Mouse (Mus musculus) heart, adult 2 months (tissue): ENCODE results near the gene Tmub2. TPM values are rescaled to one million over a fixed set of nuclear protein-coding genes. Genes with fewer than 3 reads are reported as not detected.

ENCODE experiments used
- DNase-seq, 2 experiments: peaks; one replicate each; pipeline ENCODE4 v3.0.0; 2021
- H3K27ac ChIP-seq: fragments of 200-600 bp; 2 replicates; pipeline ENCODE4 v1.8.1; 2022
- H3K27me3 ChIP-seq: fragments of 200-500 bp; 2 replicates; pipeline ENCODE4 v1.6.1; 2012; ENCODE audit warnings: mild to moderate bottlenecking, low read length, inconsistent platforms, mixed read lengths; ENCODE audit not compliant: control insufficient read depth, insufficient read depth
- H3K36me3 ChIP-seq: fragments of 200-500 bp; 2 replicates; pipeline ENCODE4 v1.6.1; 2012; ENCODE audit warnings: low read length, inconsistent platforms; ENCODE audit not compliant: control insufficient read depth, insufficient read depth
- H3K4me1 ChIP-seq: fragments of 200-500 bp; 2 replicates; pipeline ENCODE4 v1.6.1; 2011; ENCODE audit warnings: low read length; ENCODE audit not compliant: control insufficient read depth, insufficient read depth
- H3K4me3 ChIP-seq: fragments of 200-600 bp; 2 replicates; pipeline ENCODE4 v1.8.1; 2022
- H3K79me2 ChIP-seq: fragments of 200-500 bp; replicated peaks from 2 replicates; pipeline ENCODE4 v1.6.1; 2012; ENCODE audit warnings: mild to moderate bottlenecking, inconsistent platforms, low read length, moderate library complexity, mixed read lengths; ENCODE audit not compliant: control insufficient read depth, insufficient read depth
- H3K9ac ChIP-seq: fragments of 200-500 bp; 2 replicates; pipeline ENCODE4 v1.6.1; 2012; ENCODE audit warnings: low read depth, mild to moderate bottlenecking, control low read depth, inconsistent platforms, low read length, mixed read lengths
- CTCF ChIP-seq: fragments of 200-600 bp; IDR thresholded peaks from 2 replicates; pipeline ENCODE4 v1.8.1; 2022; ENCODE audit warnings: antibody characterized with exemption, mild to moderate bottlenecking, moderate library complexity
- EP300 ChIP-seq: fragments of 200-500 bp; IDR thresholded peaks from 2 replicates; pipeline ENCODE4 v1.6.1; 2011; ENCODE audit warnings: low read depth, low read length, control low read depth; ENCODE audit not compliant: insufficient read depth
- POLR2A ChIP-seq: fragments of 200-500 bp; IDR thresholded peaks from 2 replicates; pipeline ENCODE4 v1.6.1; 2011; ENCODE audit warnings: mild to moderate bottlenecking, low read depth, low read length, control low read depth; ENCODE audit not compliant: insufficient read depth
- WGBS: fragments of 180-500 bp; shearing (Covaris S2); methylation state at CpG from one replicate; pipeline ENCODE4 v1.1.7; 2018; 5-methylcytosine and 5-hydroxymethylcytosine counted together
- intact Hi-C: fragments of 180-260 bp; cut with DNase I; formaldehyde crosslinking; loops from one replicate; pipeline ENCODE4 v1.15.1; 2025
- polyA plus RNA-seq: library from polyadenylated mRNA; depleted of rRNA; stranded (reverse); fragments of >200 nt; gene quantifications from 2 replicates; pipeline ENCODE4 v1.2.3, GENCODE M21; 2012
- total RNA-seq, 2 experiments: library from RNA; stranded (reverse); gene quantifications; 2 replicates each; pipeline ENCODE4 v1.2.3; 2021

Tmub2 gene
- total and polyA plus RNA-seq, 3 experiments = 22.9 to 32.8 (median 26.2) TPM

GRCm38 (mm10) chr11:102295598-102296471 is 11.1 kb downstream of the Tmub2 start:
- intact Hi-C loops = loop anchor here (1.0 to 2.0 kb wide), 2 partner anchors 11 to 21 kb away; no protein-coding TSS in a partner anchor
- Histone ChIP-seq H3K79me2 (no peaks in the 10 kb centered on the region), H3K4me1 (peaks cover 2% of the 10 kb centered on the region), H3K36me3 (no peaks in the 10 kb centered on the region), H3K9ac (peak overlapping the region; percentile 93), H3K27me3 (no peaks in the 10 kb centered on the region), H3K4me3 (peak overlapping the region; percentile 88), H3K27ac (peak overlapping the region; percentile 95)
- TF ChIP-seq EP300 (no peak), CTCF (no peak), POLR2A (no peak)
- peak; percentile 75 to 76 for DNase-seq
- WGBS = 2% methylated on average over 48 of the region's 73 CpGs

GRCm38 (mm10) chr11:102296491-102297472 is 12.1 kb downstream of the Tmub2 start, which contains the start of gene Atxn7l3:
TSS of gene Atxn7l3 (minus strand) at chr11:102296631.
- H3K4me1 ChIP-seq = peaks cover 2% of the 10 kb centered on the region
- no peaks in the 10 kb centered on the region for H3K79me2 ChIP-seq
- H3K4me3 ChIP-seq = peak within 1 kb of the TSS; percentile 88
- TF ChIP-seq EP300 (no peak), POLR2A (peak; percentile 91), CTCF (no peak)
- DNase-seq = peak; percentile 98 to 100
- H3K27ac ChIP-seq = peak within 1 kb of the TSS; percentile 95
- intact Hi-C loops = loop anchor here (1.0 to 2.0 kb wide), 2 partner anchors 20 to 113 kb away; no protein-coding TSS in a partner anchor
- no peaks in the 10 kb centered on the region for H3K27me3 ChIP-seq
- peak within 1 kb of the TSS; percentile 93 for H3K9ac ChIP-seq
- WGBS = under 1% methylated on average over 78 of the region's 125 CpGs
- H3K36me3 ChIP-seq = no peaks in the 10 kb centered on the region

- DNase-seq = no peak
- 21% methylated on average over 27 of the region's 27 CpGs for WGBS
- H3K36me3 ChIP-seq = no peaks in the 10 kb centered on the region
- peak overlapping the region; percentile 95 for H3K27ac ChIP-seq
- H3K4me1 ChIP-seq = peaks cover 2% of the 10 kb centered on the region
- TF ChIP-seq EP300 (no peak), CTCF (no peak), POLR2A (no peak)
- peak overlapping the region; percentile 88 for H3K4me3 ChIP-seq
- H3K9ac ChIP-seq = peak overlapping the region; percentile 75
- H3K79me2 ChIP-seq = no peaks in the 10 kb centered on the region
- intact Hi-C loops = loop anchor here (1.0 to 2.0 kb wide), 2 partner anchors 19 to 111 kb away; no protein-coding TSS in a partner anchor
- no peaks in the 10 kb centered on the region for H3K27me3 ChIP-seq
These were observed 13.1 kb downstream of the Tmub2 start for GRCm38 (mm10) chr11:102297577-102298556.

GRCm38 (mm10) chr11:102299839-102300238 is 15.1 kb downstream of the Tmub2 start:
- WGBS = 18% methylated on average over 1 of the region's 1 CpGs
- TF ChIP-seq POLR2A (no peak), EP300 (no peak), CTCF (peak; percentile 74)
- Histone ChIP-seq H3K27ac (no peak overlapping the region), H3K4me3 (no peak overlapping the region), H3K4me1 (peaks cover 2% of the 10 kb centered on the region), H3K9ac (no peak overlapping the region), H3K27me3 (no peaks in the 10 kb centered on the region), H3K79me2 (no peaks in the 10 kb centered on the region), H3K36me3 (no peaks in the 10 kb centered on the region)
- intact Hi-C loops = no loop called here
- DNase-seq = peak in 1 of 2 experiments; percentile 47

- Histone ChIP-seq H3K36me3 (no peaks in the 10 kb centered on the region), H3K27ac (no peak overlapping the region), H3K27me3 (no peaks in the 10 kb centered on the region), H3K9ac (no peak overlapping the region), H3K4me3 (no peak overlapping the region), H3K4me1 (no peaks in the 10 kb centered on the region), H3K79me2 (no peaks in the 10 kb centered on the region)
- no peak for DNase-seq
- TF ChIP-seq EP300 (no peak), POLR2A (0 out of 2 replicates have a peak, but pooled peaks have one; percentile 8)
- WGBS = 34% methylated on average over 2 of the region's 2 CpGs
- intact Hi-C loops = no loop called here
These were observed 19.4 kb downstream of the Tmub2 start for GRCm38 (mm10) chr11:102304141-102304540.
